Mouse (Mus musculus): ENCODE measurements around the gene Vcam1.

DNA sequence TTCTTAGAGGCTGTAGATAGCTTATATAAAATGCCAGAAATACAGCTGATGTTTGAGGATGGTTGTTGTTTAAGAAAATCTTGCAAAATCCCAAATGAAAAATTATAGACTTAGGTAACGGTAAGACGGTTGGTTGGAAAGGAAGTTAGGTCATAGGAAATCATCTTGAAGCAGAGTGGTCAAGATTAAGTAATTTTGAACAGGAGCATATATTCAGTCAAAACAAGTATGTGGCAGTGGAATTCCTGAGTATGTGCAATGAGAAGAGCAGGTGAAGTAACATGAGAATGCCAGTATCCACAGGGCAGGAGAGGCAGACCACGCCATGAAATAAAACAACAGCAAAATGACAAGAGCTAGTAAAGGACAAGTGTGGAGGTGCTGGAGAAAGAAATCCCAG lies 5.7 kb downstream of the Vcam1 start:
- TF ChIP-seq CTCF (IDR thresholded peaks at IDR 0.05; ENCODE audit: borderline replicate concordance, control insufficient read depth, extremely low read depth, insufficient read depth, low read length, poor library complexity) (no peak), POLR2A (IDR thresholded peaks at IDR 0.05; ENCODE audit: control insufficient read depth, extremely low read depth, insufficient read depth, low read length, poor library complexity) (no peak)
